Mouse (Mus musculus) E14TG2a.4 (cell line): ENCODE measurements around the gene Shh.

Experiments
- CTCF ChIP-seq: conservative IDR thresholded peaks from 2 replicates; pipeline ENCODE4 v1.5.1; 2014; ENCODE audit warnings: low read length
- NANOG ChIP-seq: IDR thresholded peaks from 2 replicates; pipeline ENCODE4 v1.6.1; 2014; ENCODE audit warnings: borderline replicate concordance, low read length, mixed read lengths
- POU5F1 ChIP-seq: IDR thresholded peaks from 2 replicates; pipeline ENCODE4 v1.6.1; 2014; ENCODE audit warnings: low read length, borderline replicate concordance

DNA sequence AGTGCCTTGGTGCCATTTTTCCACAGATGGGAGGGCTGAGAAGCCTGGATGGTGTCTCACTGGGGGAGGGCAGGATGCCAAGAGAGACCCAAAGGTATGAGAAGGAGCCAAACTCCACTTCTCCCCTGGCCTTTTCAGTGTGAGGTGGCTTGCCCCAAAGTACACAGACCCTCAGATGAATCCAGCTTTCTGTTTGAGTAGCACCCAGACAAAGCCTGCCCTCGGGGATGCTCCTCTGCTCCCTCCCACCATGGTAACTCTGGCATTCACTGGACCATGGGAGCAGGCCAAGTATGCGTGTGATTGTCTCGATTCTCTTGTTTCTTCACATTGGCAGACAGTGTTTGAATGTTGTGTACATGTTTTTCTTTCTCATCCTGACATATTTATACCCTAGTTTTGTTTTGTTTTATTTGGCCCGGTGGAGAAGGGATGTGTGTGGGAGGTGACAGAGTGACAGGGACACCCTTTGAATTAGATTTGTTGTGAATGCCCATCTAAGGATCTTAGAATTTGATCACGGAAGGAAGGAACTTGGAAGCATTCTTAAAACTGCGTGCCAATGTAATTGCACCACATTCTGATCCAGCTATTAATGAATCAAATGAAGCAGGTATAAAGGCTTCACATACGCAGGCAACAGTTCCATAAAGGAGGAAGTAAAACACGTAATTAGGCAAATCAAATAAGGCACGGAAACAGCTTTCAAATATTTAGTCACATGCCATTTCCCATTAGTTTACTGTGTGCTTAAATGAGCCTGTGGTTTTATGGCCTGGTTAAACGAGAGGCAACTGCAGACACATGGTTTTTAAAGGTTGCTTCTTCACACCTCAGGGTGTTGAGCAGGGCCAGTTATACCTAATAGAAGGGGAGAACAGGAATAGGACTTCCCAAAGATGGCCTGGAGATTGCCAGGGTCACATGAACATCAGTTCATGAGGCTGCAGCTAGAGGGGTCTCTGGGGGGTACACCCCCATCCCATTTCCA lies 9.6 kb upstream of the Shh start:
- TF ChIP-seq CTCF = no peak
- TF ChIP-seq POU5F1 = no peak
- no peak for TF ChIP-seq NANOG
